Mouse (Mus musculus) stomach, embryonic 15.5 days (tissue): ENCODE data around the gene Zrsr2. TPM values are rescaled to one million over a fixed set of nuclear protein-coding genes. Genes with fewer than 3 reads are reported as not detected.

Experiments
- polyA plus RNA-seq: library from polyadenylated mRNA; unstranded; fragments of >200 nt; fragmentation: Nextera tagmentation; extraction: Ambion mirVana; gene quantifications from 2 replicates; pipeline ENCODE4 v1.2.1, GENCODE M21; 2015

The Zrsr2 gene
- polyA plus RNA-seq, 1 experiment from 2014 or later = 55.0 TPM

Other genes with a start within 250 kb of the Zrsr2 start
- 0.30 and 0.54 TPM in 2 replicates for gene Rnf138rt1, start 197.3 kb downstream of the Zrsr2 start, polyA plus RNA-seq
- 22.5 and 23.5 TPM in 2 replicates for gene Ap1s2, start 49.6 kb downstream of the Zrsr2 start, polyA plus RNA-seq
- 0.99 and 1.3 TPM in 2 replicates for gene Car5b, start 69.3 kb upstream of the Zrsr2 start, polyA plus RNA-seq
- 22.5 and 25.2 TPM in 2 replicates for gene Siah1b, start 117.8 kb upstream of the Zrsr2 start, polyA plus RNA-seq
- gene Cltrn, start 130.2 kb upstream of the Zrsr2 start, polyA plus RNA-seq = 10.5 and 14.9 TPM in 2 replicates
- gene Ace2, start 180.7 kb upstream of the Zrsr2 start, polyA plus RNA-seq = 11.5 and 16.6 TPM in 2 replicates